Mouse (Mus musculus): ENCODE measurements at regions not wholly inside any gene's neighbourhood (a gene's known extent, or its start where the extent isn't known, plus 50 kb on each side); places are given as distances from the start of the nearest gene placed in this dataset.

DNA sequence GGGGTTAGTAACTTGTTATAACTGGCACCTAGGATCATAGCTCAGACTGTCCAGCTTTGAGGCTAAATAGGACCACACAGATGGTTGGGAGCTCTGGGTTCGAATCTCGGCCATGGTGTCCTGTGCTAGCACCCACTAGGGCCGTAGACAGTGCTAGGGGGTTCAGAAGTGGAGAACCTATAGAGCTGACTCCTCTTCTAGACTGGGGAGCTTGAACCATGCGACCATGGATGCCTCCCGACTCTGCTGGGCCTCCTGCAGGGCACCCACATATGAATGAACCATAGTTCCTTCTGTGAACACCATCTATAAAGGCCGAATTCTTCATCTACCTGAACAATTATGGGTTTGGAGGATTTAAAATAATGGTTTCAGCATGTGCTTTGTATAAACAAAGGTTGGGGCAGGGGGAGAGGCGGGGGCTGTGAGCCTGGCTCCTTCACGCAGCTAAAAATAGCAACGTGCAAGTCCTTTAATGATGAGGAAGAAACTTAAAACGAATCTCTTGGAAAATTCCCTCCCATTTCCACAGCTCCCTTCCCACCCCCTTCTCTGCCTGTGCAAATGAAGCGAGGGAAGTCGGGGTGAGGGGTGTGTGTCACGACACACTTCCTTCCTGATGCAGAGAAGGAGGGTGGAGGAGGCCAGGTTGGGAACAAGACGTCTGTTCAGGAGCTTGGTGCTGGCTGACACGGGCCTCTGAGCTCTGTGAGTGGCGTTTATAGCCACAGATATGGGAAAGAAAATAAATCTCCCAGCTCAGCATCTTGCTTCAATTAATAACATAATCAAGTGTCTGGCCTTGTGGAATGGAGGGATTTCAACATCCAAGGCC lies 71.6 kb downstream of the Syf2 start:
- ATAC-seq, result no peak
- 72% methylated on average over 16 of the region's 16 CpGs for WGBS
- Histone ChIP-seq H3K4me3 (ENCODE audit: low read length) (no peak overlapping the region), H3K27me3 (replicated peaks; ENCODE audit: control insufficient read depth, insufficient read depth, low read length) (no peaks in the 10 kb centered on the region), H3K4me2 (ENCODE audit: low read length) (no peak overlapping the region), H3K36me3 (ENCODE audit: control insufficient read depth, insufficient read depth, low read length) (no peaks in the 10 kb centered on the region), H3K4me1 (ENCODE audit: control insufficient read depth, insufficient read depth, low read depth, low read length) (0 out of 2 replicates have a peak, but pooled peaks cover 3% of the 10 kb centered on the region), H3K9ac (ENCODE audit: low read depth, low read length) (no peak overlapping the region), H3K9me3 (ENCODE audit: control insufficient read depth, low read length) (no peaks in the 10 kb centered on the region), H3K27ac (ENCODE audit: low read depth, low read length) (no peak overlapping the region)

GRCm38 (mm10) chr4:135011365-135011764 lies 80.7 kb downstream of the Syf2 start:
- H3K9me3 ChIP-seq (ENCODE audit: control insufficient read depth, low read length), result no peaks in the 10 kb centered on the region
- no peaks in the 10 kb centered on the region for H3K4me1 ChIP-seq (ENCODE audit: control insufficient read depth, insufficient read depth, low read depth, low read length)
- H3K27me3 ChIP-seq (replicated peaks; ENCODE audit: control insufficient read depth, insufficient read depth, low read length), result no peaks in the 10 kb centered on the region
- no peak overlapping the region for H3K27ac ChIP-seq (ENCODE audit: low read depth, low read length)
- no peak for ATAC-seq
- 76% methylated on average over 6 of the region's 6 CpGs for WGBS
- H3K4me2 ChIP-seq (ENCODE audit: low read length), result no peak overlapping the region
- no peaks in the 10 kb centered on the region for H3K36me3 ChIP-seq (ENCODE audit: control insufficient read depth, insufficient read depth, low read length)
- H3K9ac ChIP-seq (ENCODE audit: low read depth, low read length), result no peak overlapping the region
- no peak overlapping the region for H3K4me3 ChIP-seq (ENCODE audit: low read length)

DNA sequence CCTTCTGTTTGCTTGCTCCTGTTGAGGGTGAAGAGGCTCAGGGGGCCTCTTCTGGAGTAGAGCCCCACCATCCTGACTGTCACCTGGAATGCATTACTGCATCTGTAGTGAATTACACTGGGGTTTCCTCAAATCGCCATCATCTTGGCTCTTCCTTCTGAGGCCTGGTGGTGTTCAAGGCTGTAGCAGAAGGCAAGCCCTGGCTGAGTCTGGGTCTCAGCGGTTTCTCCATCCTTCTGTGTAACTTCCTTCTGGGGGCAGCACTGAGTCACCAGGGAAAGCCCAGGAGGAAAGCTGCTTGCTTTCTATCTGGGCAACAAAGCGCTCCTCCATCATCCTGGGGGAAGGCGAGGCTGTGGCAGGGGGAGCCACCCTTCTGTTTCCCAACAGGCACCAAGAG lies 82.2 kb downstream of the Syf2 start:
- no peaks in the 10 kb centered on the region for H3K4me1 ChIP-seq (ENCODE audit: control insufficient read depth, insufficient read depth, low read depth, low read length)
- no peak overlapping the region for H3K4me2 ChIP-seq (ENCODE audit: low read length)
- no peak overlapping the region for H3K27ac ChIP-seq (ENCODE audit: low read depth, low read length)
- no peaks in the 10 kb centered on the region for H3K27me3 ChIP-seq (replicated peaks; ENCODE audit: control insufficient read depth, insufficient read depth, low read length)
- no peak for ATAC-seq
- WGBS, result 67% methylated on average over 4 of the region's 4 CpGs
- H3K4me3 ChIP-seq (ENCODE audit: low read length), result no peak overlapping the region
- no peaks in the 10 kb centered on the region for H3K9me3 ChIP-seq (ENCODE audit: control insufficient read depth, low read length)
- H3K36me3 ChIP-seq (ENCODE audit: control insufficient read depth, insufficient read depth, low read length), result no peaks in the 10 kb centered on the region
- no peak overlapping the region for H3K9ac ChIP-seq (ENCODE audit: low read depth, low read length)

DNA sequence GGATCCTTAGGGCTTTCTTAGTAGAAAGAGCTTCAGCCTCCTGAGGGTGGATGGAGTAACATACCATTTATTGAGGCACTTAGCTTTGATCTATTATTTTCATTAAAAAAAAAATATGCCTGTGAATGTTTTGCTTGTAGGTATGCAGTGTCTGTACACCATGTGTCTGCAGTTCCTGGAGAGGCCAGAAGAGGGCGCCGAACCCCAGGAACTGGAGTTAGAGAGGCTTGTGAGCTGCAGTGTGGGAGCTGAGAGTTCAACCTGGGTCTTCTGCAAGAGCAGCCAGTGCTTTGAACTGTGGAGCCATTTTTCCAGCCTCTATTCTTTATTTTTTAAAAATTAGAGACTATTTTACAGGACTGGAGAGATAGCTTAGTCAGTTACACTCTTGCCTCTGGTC lies 83.2 kb downstream of the Syf2 start:
- no peaks in the 10 kb centered on the region for H3K9me3 ChIP-seq (ENCODE audit: control insufficient read depth, low read length)
- no peaks in the 10 kb centered on the region for H3K4me1 ChIP-seq (ENCODE audit: control insufficient read depth, insufficient read depth, low read depth, low read length)
- no peak overlapping the region for H3K4me3 ChIP-seq (ENCODE audit: low read length)
- no peak for ATAC-seq
- no peaks in the 10 kb centered on the region for H3K27me3 ChIP-seq (replicated peaks; ENCODE audit: control insufficient read depth, insufficient read depth, low read length)
- no peak overlapping the region for H3K9ac ChIP-seq (ENCODE audit: low read depth, low read length)
- H3K4me2 ChIP-seq (ENCODE audit: low read length), result no peak overlapping the region
- no peaks in the 10 kb centered on the region for H3K36me3 ChIP-seq (ENCODE audit: control insufficient read depth, insufficient read depth, low read length)
- WGBS, result 55% methylated on average over 2 of the region's 2 CpGs
- no peak overlapping the region for H3K27ac ChIP-seq (ENCODE audit: low read depth, low read length)

DNA sequence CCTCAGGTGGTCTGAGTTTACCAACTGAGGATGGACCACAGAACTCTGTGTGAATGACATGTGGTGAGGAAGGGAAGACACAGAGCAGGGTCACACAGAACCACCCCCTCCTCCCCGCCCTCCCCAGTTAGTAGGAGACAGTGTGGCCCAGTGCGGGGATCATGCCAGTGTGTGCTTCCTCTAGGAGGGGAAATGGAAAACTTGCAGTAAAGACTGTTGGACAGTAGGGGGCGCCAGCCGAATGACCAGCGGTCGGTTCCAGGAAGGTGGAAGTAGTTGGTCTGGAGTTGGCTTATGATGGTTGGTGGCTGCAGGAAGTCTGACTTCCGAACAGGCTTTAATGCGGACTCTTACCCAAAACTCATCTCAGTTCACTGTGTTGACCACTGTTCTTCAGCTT lies 87.3 kb downstream of the Syf2 start:
- no peaks in the 10 kb centered on the region for H3K27me3 ChIP-seq (replicated peaks; ENCODE audit: control insufficient read depth, insufficient read depth, low read length)
- no peaks in the 10 kb centered on the region for H3K9me3 ChIP-seq (ENCODE audit: control insufficient read depth, low read length)
- H3K4me3 ChIP-seq (ENCODE audit: low read length), result no peak overlapping the region
- H3K27ac ChIP-seq (ENCODE audit: low read depth, low read length), result no peak overlapping the region
- no peaks in the 10 kb centered on the region for H3K36me3 ChIP-seq (ENCODE audit: control insufficient read depth, insufficient read depth, low read length)
- no peak overlapping the region for H3K9ac ChIP-seq (ENCODE audit: low read depth, low read length)
- no peak overlapping the region for H3K4me2 ChIP-seq (ENCODE audit: low read length)
- ATAC-seq, result no peak
- no peaks in the 10 kb centered on the region for H3K4me1 ChIP-seq (ENCODE audit: control insufficient read depth, insufficient read depth, low read depth, low read length)
- 33% methylated on average over 8 of the region's 8 CpGs for WGBS

DNA sequence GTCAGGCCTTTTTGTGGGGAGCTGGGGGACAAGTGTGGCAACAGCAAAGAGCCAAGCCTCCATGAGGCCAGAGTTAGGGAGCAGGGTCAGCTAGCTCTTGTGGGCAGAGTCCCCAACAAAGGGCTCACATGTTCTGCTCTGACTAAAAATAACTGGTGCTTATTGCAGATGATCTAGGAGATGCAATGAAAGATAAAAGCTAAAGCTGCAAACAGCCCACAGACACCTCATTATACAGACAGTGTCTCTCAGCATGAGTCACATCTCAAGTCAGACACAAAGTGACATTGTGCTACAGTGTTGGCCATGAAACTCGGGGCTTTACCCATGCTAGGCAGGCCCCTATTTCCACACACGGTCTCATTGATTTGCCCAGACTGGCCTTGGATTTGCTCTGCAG lies 88.4 kb downstream of the Syf2 start:
- Histone ChIP-seq H3K27me3 (replicated peaks; ENCODE audit: control insufficient read depth, insufficient read depth, low read length) (no peaks in the 10 kb centered on the region), H3K36me3 (ENCODE audit: control insufficient read depth, insufficient read depth, low read length) (no peaks in the 10 kb centered on the region), H3K9ac (ENCODE audit: low read depth, low read length) (no peak overlapping the region), H3K4me1 (ENCODE audit: control insufficient read depth, insufficient read depth, low read depth, low read length) (no peaks in the 10 kb centered on the region), H3K4me3 (ENCODE audit: low read length) (no peak overlapping the region), H3K9me3 (ENCODE audit: control insufficient read depth, low read length) (no peaks in the 10 kb centered on the region), H3K27ac (ENCODE audit: low read depth, low read length) (no peak overlapping the region), H3K4me2 (ENCODE audit: low read length) (no peak overlapping the region)
- 61% methylated on average over 2 of the region's 2 CpGs for WGBS
- no peak for ATAC-seq

- Histone ChIP-seq H3K4me2 (ENCODE audit: low read length) (no peak overlapping the region), H3K9me3 (ENCODE audit: control insufficient read depth, low read length) (no peaks in the 10 kb centered on the region), H3K36me3 (ENCODE audit: control insufficient read depth, insufficient read depth, low read length) (no peaks in the 10 kb centered on the region), H3K4me3 (ENCODE audit: low read length) (no peak overlapping the region), H3K27ac (ENCODE audit: low read depth, low read length) (no peak overlapping the region), H3K4me1 (ENCODE audit: control insufficient read depth, insufficient read depth, low read depth, low read length) (no peaks in the 10 kb centered on the region), H3K27me3 (replicated peaks; ENCODE audit: control insufficient read depth, insufficient read depth, low read length) (no peaks in the 10 kb centered on the region), H3K9ac (ENCODE audit: low read depth, low read length) (no peak overlapping the region)
- no peak for ATAC-seq
- 89% methylated on average over 8 of the region's 8 CpGs for WGBS
These were observed 89.7 kb downstream of the Syf2 start for GRCm38 (mm10) chr4:135020262-135020991.

DNA sequence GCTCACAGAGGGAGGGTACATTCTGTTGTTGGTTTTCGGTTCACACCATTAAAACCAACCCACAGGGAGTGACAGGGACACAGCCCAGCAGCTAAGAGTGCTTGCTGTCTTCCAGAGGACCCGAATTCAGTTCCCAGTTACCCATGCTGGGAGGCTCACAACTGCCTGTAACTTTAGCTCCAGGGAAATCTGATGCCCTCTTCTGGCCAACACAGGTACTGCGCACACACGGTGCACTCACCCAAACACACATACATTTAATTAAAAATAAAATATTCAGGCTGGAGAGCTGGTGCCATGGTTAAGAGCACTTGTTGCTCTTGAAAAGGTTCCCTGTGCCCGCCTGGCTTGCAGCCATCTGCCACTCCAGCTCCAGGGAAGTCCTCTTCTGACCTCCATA lies 92.5 kb downstream of the Syf2 start:
- no peak for ATAC-seq
- H3K36me3 ChIP-seq (ENCODE audit: control insufficient read depth, insufficient read depth, low read length), result no peaks in the 10 kb centered on the region
- peaks cover 3% of the 10 kb centered on the region; the same call in 1 of the 2 replicates for H3K4me1 ChIP-seq (ENCODE audit: control insufficient read depth, insufficient read depth, low read depth, low read length)
- H3K4me3 ChIP-seq (ENCODE audit: low read length), result no peak overlapping the region
- no peaks in the 10 kb centered on the region for H3K9me3 ChIP-seq (ENCODE audit: control insufficient read depth, low read length)
- H3K4me2 ChIP-seq (ENCODE audit: low read length), result no peak overlapping the region
- no peak overlapping the region for H3K27ac ChIP-seq (ENCODE audit: low read depth, low read length)
- WGBS, result 96% methylated on average over 5 of the region's 5 CpGs
- H3K9ac ChIP-seq (ENCODE audit: low read depth, low read length), result no peak overlapping the region
- no peaks in the 10 kb centered on the region for H3K27me3 ChIP-seq (replicated peaks; ENCODE audit: control insufficient read depth, insufficient read depth, low read length)

DNA sequence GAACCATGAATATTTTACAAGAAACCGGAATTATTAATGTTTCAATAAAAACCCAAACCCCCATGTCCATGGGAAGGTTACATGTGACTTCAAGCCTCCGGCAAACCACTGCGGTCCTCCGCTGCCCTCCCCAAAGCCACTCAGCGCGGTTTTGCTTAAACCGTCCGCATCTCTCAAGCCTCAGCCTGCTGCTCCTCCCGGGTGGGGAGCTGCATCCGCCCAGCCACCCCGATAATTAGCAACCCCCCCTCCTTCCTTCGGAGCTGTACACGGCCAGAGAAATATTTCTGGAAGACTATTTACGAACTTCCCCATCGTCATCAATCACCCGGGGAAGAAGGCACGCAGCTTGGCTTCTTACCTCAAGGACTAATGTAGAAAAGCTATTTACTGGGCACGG lies 94.7 kb upstream of the Runx3 start:
- no peak for ATAC-seq
- Histone ChIP-seq H3K4me3 (ENCODE audit: low read length) (no peak overlapping the region; the same call in 1 of the 2 replicates), H3K4me1 (ENCODE audit: control insufficient read depth, insufficient read depth, low read depth, low read length) (peaks cover 3% of the 10 kb centered on the region; the same call in 1 of the 2 replicates), H3K9ac (ENCODE audit: low read depth, low read length) (peak overlapping the region; percentile 22), H3K4me2 (ENCODE audit: low read length) (peak overlapping the region; percentile 41), H3K36me3 (ENCODE audit: control insufficient read depth, insufficient read depth, low read length) (no peaks in the 10 kb centered on the region), H3K9me3 (ENCODE audit: control insufficient read depth, low read length) (no peaks in the 10 kb centered on the region), H3K27ac (ENCODE audit: low read depth, low read length) (no peak overlapping the region), H3K27me3 (replicated peaks; ENCODE audit: control insufficient read depth, insufficient read depth, low read length) (no peaks in the 10 kb centered on the region)
- 51% methylated on average over 18 of the region's 18 CpGs for WGBS
